ENCODE assay signal across 8 mouse cellular contexts in genomic region chr5:25011019-25011485, GRCm38 (mm10).
DNase-seq lines count a peak whose midpoint lies in the region; ATAC-seq and TF ChIP-seq lines count a peak whose summit lies in the region.

No protein-coding gene starts in this region.

- no peak overlapping the region for H3K4me3 ChIP-seq in embryonic fibroblast, embryonic 13.5 days (ENCODE audit: insufficient read depth, low read length)
- peak overlapping the region; percentile 19; the same call in 1 of the 2 replicates for H3K4me3 ChIP-seq in heart, embryonic 13.5 days
- H3K4me3 ChIP-seq in kidney, postnatal 0 days (replicated peaks; ENCODE audit: low read depth, low read length) = no peak overlapping the region
- no peak overlapping the region for H3K4me3 ChIP-seq in liver, embryonic 11.5 days (ENCODE audit: low read depth, low read length)

- H3K4me2 ChIP-seq in heart, embryonic 13.5 days = peak overlapping the region; percentile 59
- H3K4me2 ChIP-seq in kidney, postnatal 0 days (ENCODE audit: low read length) = 0 out of 2 replicates have a peak overlapping the region, but pooled peaks have one; percentile 34
- H3K4me2 ChIP-seq in liver, embryonic 11.5 days = peak overlapping the region; percentile 61

- no peaks in the 10 kb centered on the region for H3K36me3 ChIP-seq in heart, embryonic 13.5 days
- no peaks in the 10 kb centered on the region for H3K36me3 ChIP-seq in kidney, postnatal 0 days (ENCODE audit: insufficient read depth, low read length)
- no peaks in the 10 kb centered on the region for H3K36me3 ChIP-seq in liver, embryonic 11.5 days (ENCODE audit: control insufficient read depth, insufficient read depth, low read length)
- no peaks in the 10 kb centered on the region for H3K36me3 ChIP-seq in splenic B cell, adult 2 months (ENCODE audit: control insufficient read depth, insufficient read depth, low read length, poor library complexity, severe bottlenecking)

- peak; percentile 89 for DNase-seq in A20 (ENCODE audit: low read depth, low spot score)
- DNase-seq in brain, adult 2 months (ENCODE audit: low read depth, low spot score) = peak; percentile 94
- peak; percentile 88 for DNase-seq in kidney, postnatal 0 days (ENCODE audit: low spot score)
- DNase-seq in liver, embryonic 11.5 days (ENCODE audit: low spot score) = peak; percentile 85
- DNase-seq in naive thymus-derived CD4-positive, alpha-beta T cell, adult 2 months (ENCODE audit: low read depth) = peak; percentile 89
- DNase-seq in splenic B cell, adult 2 months (ENCODE audit: low read depth, low spot score) = peak; percentile 86

- peaks cover 8% of the 10 kb centered on the region for H3K27me3 ChIP-seq in heart, embryonic 13.5 days (replicated peaks)
- H3K27me3 ChIP-seq in kidney, postnatal 0 days (ENCODE audit: insufficient read depth, low read length) = no peaks in the 10 kb centered on the region
- no peaks in the 10 kb centered on the region for H3K27me3 ChIP-seq in liver, embryonic 11.5 days (replicated peaks; ENCODE audit: control insufficient read depth, insufficient read depth, low read length)
- no peaks in the 10 kb centered on the region for H3K27me3 ChIP-seq in splenic B cell, adult 2 months (ENCODE audit: control insufficient read depth, insufficient read depth, low read length, poor library complexity, severe bottlenecking)

- ATAC-seq in heart, embryonic 13.5 days (ENCODE audit: extremely low read depth, insufficient number of reproducible peaks, low FRiP score, low TSS enrichment) = peak; percentile 4; the same call in 1 of the 2 replicates
- peak; percentile 18; the same call in 1 of the 2 replicates for ATAC-seq in kidney, postnatal 0 days (replicated peaks; ENCODE audit: low FRiP score, low read depth)
- ATAC-seq in liver, embryonic 11.5 days (replicated peaks; ENCODE audit: low FRiP score) = peak; percentile 57

- TF ChIP-seq CTCF in embryonic fibroblast, embryonic 13.5 days (IDR thresholded peaks at IDR 0.05; ENCODE audit: borderline replicate concordance, insufficient read depth, low read length) = peak; percentile 70; the same call in 1 of the 2 replicates
- TF ChIP-seq CTCF in kidney, postnatal 0 days (IDR thresholded peaks at IDR 0.05; ENCODE audit: low read depth) = peak; percentile 98

- no peak overlapping the region for H3K27ac ChIP-seq in embryonic fibroblast, embryonic 13.5 days (ENCODE audit: insufficient read depth, low read length)
- no peak overlapping the region for H3K27ac ChIP-seq in heart, embryonic 13.5 days (replicated peaks)
- no peak overlapping the region for H3K27ac ChIP-seq in kidney, postnatal 0 days
- H3K27ac ChIP-seq in liver, embryonic 11.5 days (ENCODE audit: low read depth, low read length) = no peak overlapping the region

- 4% methylated on average over 8 of the region's 8 CpGs for WGBS in heart, embryonic 13.5 days
- WGBS in kidney, postnatal 0 days = 7% methylated on average over 8 of the region's 8 CpGs
- WGBS in liver, embryonic 11.5 days = 10% methylated on average over 8 of the region's 8 CpGs

- TF ChIP-seq POLR2A in embryonic fibroblast, embryonic 13.5 days (IDR thresholded peaks at IDR 0.05; ENCODE audit: low read depth, low read length) = no peak

- H3K9me3 ChIP-seq in heart, embryonic 13.5 days = no peaks in the 10 kb centered on the region
- H3K9me3 ChIP-seq in kidney, postnatal 0 days (replicated peaks; ENCODE audit: low read length) = no peaks in the 10 kb centered on the region
- H3K9me3 ChIP-seq in liver, embryonic 11.5 days (ENCODE audit: control insufficient read depth, low read length) = no peaks in the 10 kb centered on the region

- H3K4me1 ChIP-seq in embryonic fibroblast, embryonic 13.5 days (ENCODE audit: control insufficient read depth, insufficient read depth, low read length) = peaks cover 14% of the 10 kb centered on the region
- H3K4me1 ChIP-seq in heart, embryonic 13.5 days = peaks cover 50% of the 10 kb centered on the region
- peaks cover 8% of the 10 kb centered on the region for H3K4me1 ChIP-seq in kidney, postnatal 0 days (replicated peaks; ENCODE audit: insufficient read depth, low read length)
- peaks cover 13% of the 10 kb centered on the region for H3K4me1 ChIP-seq in liver, embryonic 11.5 days (replicated peaks; ENCODE audit: control insufficient read depth, insufficient read depth, low read length)

- H3K9ac ChIP-seq in heart, embryonic 13.5 days = peak overlapping the region; percentile 63
- no peak overlapping the region for H3K9ac ChIP-seq in kidney, postnatal 0 days (ENCODE audit: low read depth, low read length)
- no peak overlapping the region for H3K9ac ChIP-seq in liver, embryonic 11.5 days (ENCODE audit: low read depth, low read length)

Comparison
In these comparisons a context has a peak if more than half of its experiments do, and no peak if none do; other contexts are left out.
1. ATAC-seq: peak in every context shown above with its lines; median percentile 57 in liver, embryonic 11.5 days; 18 in kidney, postnatal 0 days; 4 in heart, embryonic 13.5 days.